Mouse (Mus musculus) ES-E14 (cell line): Measurements from ENCODE around the gene Ankrd13b. TPM values are rescaled to one million over a fixed set of nuclear protein-coding genes. Genes with fewer than 3 reads are reported as not detected.

Experiments
- DNase-seq: peaks from one replicate; pipeline ENCODE4 v3.0.0-alpha.2; 2013; ENCODE audit warnings: low read depth, low spot score
- H3K27ac ChIP-seq: 2 replicates; pipeline ENCODE4 v1.5.1; 2012; ENCODE audit warnings: low read depth, mild to moderate bottlenecking, low read length, moderate library complexity, mixed read lengths; ENCODE audit not compliant: poor library complexity, insufficient read depth, severe bottlenecking
- H3K36me3 ChIP-seq: 2 replicates; pipeline ENCODE4 v1.6.1; 2012; ENCODE audit warnings: mild to moderate bottlenecking, low read length, moderate library complexity, mixed read lengths; ENCODE audit not compliant: control insufficient read depth, poor library complexity, insufficient read depth, severe bottlenecking
- H3K4me1 ChIP-seq, 2 experiments: fragments of 150-350 bp in 1 of 2; sonication (generic) in 1 of 2; 2 replicates each; pipeline ENCODE4 v1.6.1; 2012; ENCODE audit warnings: low read length in 2 of 2, mild to moderate bottlenecking in 1 of 2, mixed read lengths in 1 of 2; ENCODE audit not compliant: control insufficient read depth in 2 of 2, insufficient read depth in 2 of 2, poor library complexity in 1 of 2
- H3K4me3 ChIP-seq, 2 experiments: fragments of 150-350 bp in 1 of 2; sonication (generic) in 1 of 2; 2 replicates each; pipeline ENCODE4 v1.5.1; 2012; ENCODE audit warnings: low read length in 2 of 2, low read depth in 1 of 2, mild to moderate bottlenecking in 1 of 2, mixed read lengths in 1 of 2; ENCODE audit not compliant: insufficient read depth in 1 of 2, poor library complexity in 1 of 2, severe bottlenecking in 1 of 2
- H3K9ac ChIP-seq: 2 replicates; pipeline ENCODE4 v1.6.1; 2012; ENCODE audit warnings: low read depth, mild to moderate bottlenecking, low read length, mixed read lengths; ENCODE audit not compliant: poor library complexity, insufficient read depth, severe bottlenecking
- H3K9me3 ChIP-seq: fragments of 150-350 bp; sonication (generic); 2 replicates; pipeline ENCODE4 v1.6.1; 2012; ENCODE audit warnings: low read depth, mild to moderate bottlenecking, low read length; ENCODE audit not compliant: control insufficient read depth, insufficient read depth
- CHD2 ChIP-seq: IDR thresholded peaks from 2 replicates; pipeline ENCODE4 v1.6.1; 2014; ENCODE audit warnings: mild to moderate bottlenecking, low read depth, low read length, inconsistent platforms
- HCFC1 ChIP-seq: IDR thresholded peaks from 2 replicates; pipeline ENCODE4 v1.6.1; 2012; ENCODE audit warnings: low read length, inconsistent platforms, borderline replicate concordance; ENCODE audit not compliant: insufficient read depth
- MAFK ChIP-seq: IDR thresholded peaks from 2 replicates; pipeline ENCODE4 v1.6.1; 2014; ENCODE audit warnings: mild to moderate bottlenecking, low read depth, low read length, inconsistent platforms; ENCODE audit not compliant: insufficient read depth
- ZC3H11A ChIP-seq: IDR thresholded peaks from 2 replicates; pipeline ENCODE4 v1.6.1; 2012; ENCODE audit warnings: low read depth, mild to moderate bottlenecking, inconsistent platforms, low read length, borderline replicate concordance
- ZNF384 ChIP-seq: IDR thresholded peaks from 2 replicates; pipeline ENCODE4 v1.6.1; 2012; ENCODE audit warnings: low read depth, low read length, inconsistent platforms
- in situ Hi-C, 2 experiments: fragments of 600-800 bp; cut with MboI; formaldehyde crosslinking; loops; one replicate each; pipeline ENCODE4 v1.15.1; 2025; ENCODE audit warnings: low sequenced_read_pairs in 2 of 2, inconsistent platforms in 1 of 2; ENCODE audit not compliant: unreplicated experiment in 2 of 2
- total RNA-seq: library from RNA; depleted of rRNA; stranded (reverse); fragments of 300-350 nt; gene quantifications from 2 replicates; pipeline ENCODE4 v1.2.3, GENCODE M21; 2012

Gene Ankrd13b
- total RNA-seq, 1 experiment, result 7.0 TPM

- no peak overlapping the region for H3K27ac ChIP-seq
- no peak overlapping the region for H3K9ac ChIP-seq
- in situ Hi-C loops, result no loop called here
- H3K36me3 ChIP-seq, result no peaks in the 10 kb centered on the region
- no peak overlapping the region for H3K4me3 ChIP-seq
- DNase-seq, result no peak
- no peaks in the 10 kb centered on the region for H3K9me3 ChIP-seq
- peaks cover 0 to 25% of the 10 kb centered on the region in 2 experiments; a peak in 1 of 4 replicates for H3K4me1 ChIP-seq
- TF ChIP-seq CHD2, result no peak
- no peak for TF ChIP-seq ZNF384
- TF ChIP-seq ZC3H11A, result no peak
- no peak for TF ChIP-seq HCFC1
- TF ChIP-seq MAFK, result no peak
Measured at GRCm38 (mm10) chr11:77465111-77465510, 24.4 kb downstream of the Ankrd13b start.

GRCm38 (mm10) chr11:77464684-77465083, 24.8 kb downstream of the Ankrd13b start:
- TF ChIP-seq ZC3H11A (no peak), ZNF384 (no peak), HCFC1 (no peak), MAFK (no peak), CHD2 (no peak)
- in situ Hi-C loops, result no loop called here
- Histone ChIP-seq H3K36me3 (no peaks in the 10 kb centered on the region), H3K27ac (no peak overlapping the region), H3K9me3 (no peaks in the 10 kb centered on the region), H3K4me1 (peaks cover 0 to 25% of the 10 kb centered on the region in 2 experiments; a peak in 1 of 4 replicates), H3K4me3 (no peak overlapping the region), H3K9ac (no peak overlapping the region)
- DNase-seq, result no peak

- no peak for DNase-seq
- no peaks in the 10 kb centered on the region for H3K36me3 ChIP-seq
- no peaks in the 10 kb centered on the region for H3K9me3 ChIP-seq
- H3K27ac ChIP-seq, result no peak overlapping the region
- H3K4me3 ChIP-seq, result no peak overlapping the region
- in situ Hi-C loops, result no loop called here
- peaks cover 0 to 23% of the 10 kb centered on the region in 2 experiments; a peak in 1 of 4 replicates for H3K4me1 ChIP-seq
- TF ChIP-seq HCFC1, result no peak
- no peak for TF ChIP-seq ZNF384
- no peak for TF ChIP-seq ZC3H11A
- no peak for TF ChIP-seq MAFK
- TF ChIP-seq CHD2, result no peak
- no peak overlapping the region for H3K9ac ChIP-seq
Measured at GRCm38 (mm10) chr11:77463786-77464185, 25.7 kb downstream of the Ankrd13b start.

- Histone ChIP-seq H3K9me3 (no peaks in the 10 kb centered on the region), H3K27ac (no peak overlapping the region), H3K4me1 (peaks cover 0 to 25% of the 10 kb centered on the region in 2 experiments; a peak in 1 of 4 replicates), H3K9ac (no peak overlapping the region), H3K4me3 (peak overlapping the region; percentile 69 to 78; a peak in 2 of 4 replicates), H3K36me3 (no peaks in the 10 kb centered on the region)
- TF ChIP-seq HCFC1, result no peak
- TF ChIP-seq ZNF384, result no peak
- no peak for TF ChIP-seq MAFK
- TF ChIP-seq ZC3H11A, result no peak
- no peak for TF ChIP-seq CHD2
- no peak for DNase-seq
- in situ Hi-C loops, result no loop called here
Measured at GRCm38 (mm10) chr11:77463101-77463445, 26.4 kb downstream of the Ankrd13b start.

- no peak within 1 kb of the TSS for H3K27ac ChIP-seq
- no peak for TF ChIP-seq HCFC1
- no peak for TF ChIP-seq MAFK
- TF ChIP-seq ZC3H11A, result no peak
- TF ChIP-seq ZNF384, result no peak
- no peak for TF ChIP-seq CHD2
- H3K9ac ChIP-seq, result peak within 1 kb of the TSS; percentile 70
- no peaks in the 10 kb centered on the region for H3K36me3 ChIP-seq
- in situ Hi-C loops, result no loop called here
- peaks cover 0 to 21% of the 10 kb centered on the region in 2 experiments; a peak in 1 of 4 replicates for H3K4me1 ChIP-seq
- no peak for DNase-seq
- no peaks in the 10 kb centered on the region for H3K9me3 ChIP-seq
- peak within 1 kb of the TSS; percentile 69 to 78 for H3K4me3 ChIP-seq
Measured at GRCm38 (mm10) chr11:77462283-77463100, 27.0 kb downstream of the Ankrd13b start, which contains the start of gene Coro6. TSS of gene Coro6 (plus strand) at chr11:77462411.
